ENCODE assay signal across 9 mouse cellular contexts in the genomic region with DNA sequence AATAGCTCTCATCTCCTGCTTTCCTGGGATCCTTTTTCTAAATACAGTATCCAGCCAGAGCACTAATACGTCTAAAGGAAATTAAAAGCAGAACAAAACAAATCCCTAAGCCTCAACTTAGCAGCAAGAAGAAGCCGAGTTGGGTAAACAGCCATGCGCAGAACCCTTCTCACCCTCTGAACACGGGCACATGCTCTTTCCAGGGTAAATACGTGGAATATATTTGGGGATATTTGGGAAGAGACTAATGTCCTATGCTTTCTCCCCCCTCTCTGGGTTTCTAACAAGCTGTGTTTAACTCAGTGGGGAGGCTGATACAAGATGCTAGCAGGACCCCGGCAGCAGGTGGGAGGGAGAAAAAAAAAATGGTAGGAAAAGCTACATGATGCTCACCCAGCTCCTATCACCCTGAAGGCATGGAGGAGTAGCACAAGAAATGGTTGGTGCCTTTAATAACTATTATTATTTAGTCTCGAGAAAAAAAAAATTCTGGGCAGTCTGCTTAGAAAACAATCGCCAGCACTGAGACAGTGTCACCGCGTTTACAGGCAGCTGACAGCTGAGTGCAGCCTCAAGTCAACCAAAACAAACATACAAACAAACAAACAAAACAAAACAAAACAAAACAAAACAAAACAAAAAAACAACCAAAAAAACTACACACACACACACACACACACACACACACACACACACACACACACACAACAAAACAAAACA.
DNase-seq lines count a peak whose midpoint lies in the region; ATAC-seq and TF ChIP-seq lines count a peak whose summit lies in the region.
"Had no signal": no experiment of that assay in that cellular context is flagged by ENCODE, and none has a peak within 500 bp of the region (broad histone marks: within the 10 kb centered on the region; RNA-seq: fewer than 3 reads in every experiment).

No protein-coding gene starts in this region.

- no peaks in the 10 kb centered on the region for H3K36me3 ChIP-seq in kidney, adult 2 months (ENCODE audit: control insufficient read depth, insufficient read depth, low read length)
- H3K36me3 ChIP-seq in forebrain, embryonic 12.5 days (replicated peaks) = no peaks in the 10 kb centered on the region
- H3K36me3 ChIP-seq in liver, embryonic 14.5 days (replicated peaks; ENCODE audit: control insufficient read depth, insufficient read depth, low read depth) = no peaks in the 10 kb centered on the region
- H3K36me3 ChIP-seq: G1E had no signal

- no peaks in the 10 kb centered on the region for H3K27me3 ChIP-seq in kidney, adult 2 months (replicated peaks; ENCODE audit: control insufficient read depth, insufficient read depth, low read length)
- H3K27me3 ChIP-seq in forebrain, embryonic 12.5 days = no peaks in the 10 kb centered on the region
- H3K27me3 ChIP-seq in liver, embryonic 14.5 days (ENCODE audit: control insufficient read depth, insufficient read depth, low read length) = no peaks in the 10 kb centered on the region

- H3K4me1 ChIP-seq in kidney, adult 2 months (ENCODE audit: control insufficient read depth, insufficient read depth, low read length) = peaks cover 2% of the 10 kb centered on the region; the same call in 1 of the 2 replicates
- H3K4me1 ChIP-seq in forebrain, embryonic 12.5 days = peaks cover 8% of the 10 kb centered on the region
- H3K4me1 ChIP-seq in liver, embryonic 14.5 days (replicated peaks; ENCODE audit: control insufficient read depth in 2 of 2, insufficient read depth in 2 of 2, low read length in 1 of 2) = no peaks in the 10 kb centered on the region

- no peak for TF ChIP-seq POLR2A in kidney, adult 2 months (IDR thresholded peaks at IDR 0.05; ENCODE audit: low read depth, low read length)
- no peak for TF ChIP-seq POLR2A in brain, embryonic 14.5 days (IDR thresholded peaks at IDR 0.05; ENCODE audit: borderline replicate concordance, extremely low read depth, insufficient read depth, insufficient read length, poor library complexity, severe bottlenecking)

- no peaks in the 10 kb centered on the region for H3K9me3 ChIP-seq in forebrain, embryonic 12.5 days
- no peaks in the 10 kb centered on the region for H3K9me3 ChIP-seq in liver, embryonic 14.5 days (ENCODE audit: control insufficient read depth, low read length)
- H3K9me3 ChIP-seq: G1E had no signal

- H3K27ac ChIP-seq in kidney, adult 2 months (ENCODE audit: insufficient read depth, low read depth, low read length) = no peak overlapping the region
- H3K27ac ChIP-seq in forebrain, embryonic 12.5 days = no peak overlapping the region
- H3K27ac ChIP-seq in liver, embryonic 14.5 days = no peak overlapping the region

- DNase-seq in kidney, adult 2 months = no peak
- DNase-seq in kidney, adult 18-20 months = no peak
- peak; percentile 40 for DNase-seq in brain, embryonic 14.5 days (ENCODE audit: low read depth)
- no peak for DNase-seq in liver, embryonic 14.5 days (ENCODE audit: low read depth in 3 of 3, low spot score in 3 of 3)
- no peak for DNase-seq in embryo, embryonic 9.5 days (ENCODE audit: extremely low spot score)

- H3K4me2 ChIP-seq in forebrain, embryonic 12.5 days = peak overlapping the region; percentile 51
- H3K4me2 ChIP-seq in liver, embryonic 14.5 days (ENCODE audit: low read depth) = peak overlapping the region; percentile 34; the same call in 1 of the 2 replicates

- no peak overlapping the region; the same call in 1 of the 2 replicates for H3K9ac ChIP-seq in forebrain, embryonic 12.5 days
- H3K9ac ChIP-seq in liver, embryonic 14.5 days (replicated peaks) = no peak overlapping the region

- no peak for TF ChIP-seq EP300 in liver, embryonic 14.5 days (IDR thresholded peaks at IDR 0.05; ENCODE audit: low read depth)

- H3K4me3 ChIP-seq in kidney, adult 2 months (ENCODE audit: insufficient read depth, low read depth, low read length) = peak overlapping the region; percentile 18; the same call in 1 of the 2 replicates
- no peak overlapping the region for H3K4me3 ChIP-seq in forebrain, embryonic 12.5 days (replicated peaks)
- H3K4me3 ChIP-seq in liver, embryonic 14.5 days (ENCODE audit: insufficient read depth in 1 of 2, low read depth in 2 of 2, low read length in 2 of 2) = no peak overlapping the region

- ATAC-seq in forebrain, embryonic 12.5 days (ENCODE audit: low FRiP score) = peak; percentile 52
- no peak for ATAC-seq in liver, embryonic 14.5 days (ENCODE audit: insufficient read depth)
- ATAC-seq in megakaryocyte progenitor cell, adult 5-6 weeks (replicated peaks; ENCODE audit: poor library complexity) = no peak
- no peak for ATAC-seq in megakaryocyte-erythroid progenitor cell, adult 5-6 weeks (replicated peaks; ENCODE audit: low FRiP score, low TSS enrichment, poor library complexity, severe bottlenecking)

- TF ChIP-seq CTCF in kidney, adult 2 months (conservative IDR thresholded peaks at IDR 0.05; ENCODE audit: insufficient read depth, insufficient read length, low read depth, low read length) = no peak
- TF ChIP-seq CTCF in brain, embryonic 14.5 days (IDR thresholded peaks at IDR 0.05; ENCODE audit: borderline replicate concordance, extremely low read depth, insufficient read depth, insufficient read length) = no peak
- TF ChIP-seq CTCF in liver, embryonic 14.5 days (IDR thresholded peaks at IDR 0.05; ENCODE audit: low read depth) = no peak

- WGBS in kidney, adult 2 months = 67% methylated on average over 10 of the region's 10 CpGs
- WGBS in forebrain, embryonic 12.5 days = 35% methylated on average over 10 of the region's 10 CpGs
- 59% methylated on average over 10 of the region's 10 CpGs for WGBS in liver, embryonic 14.5 days (ENCODE audit: insufficient replicate concordance)
